Comparison of ENCODE assay signal across 10 mouse cellular contexts in the genomic region with DNA sequence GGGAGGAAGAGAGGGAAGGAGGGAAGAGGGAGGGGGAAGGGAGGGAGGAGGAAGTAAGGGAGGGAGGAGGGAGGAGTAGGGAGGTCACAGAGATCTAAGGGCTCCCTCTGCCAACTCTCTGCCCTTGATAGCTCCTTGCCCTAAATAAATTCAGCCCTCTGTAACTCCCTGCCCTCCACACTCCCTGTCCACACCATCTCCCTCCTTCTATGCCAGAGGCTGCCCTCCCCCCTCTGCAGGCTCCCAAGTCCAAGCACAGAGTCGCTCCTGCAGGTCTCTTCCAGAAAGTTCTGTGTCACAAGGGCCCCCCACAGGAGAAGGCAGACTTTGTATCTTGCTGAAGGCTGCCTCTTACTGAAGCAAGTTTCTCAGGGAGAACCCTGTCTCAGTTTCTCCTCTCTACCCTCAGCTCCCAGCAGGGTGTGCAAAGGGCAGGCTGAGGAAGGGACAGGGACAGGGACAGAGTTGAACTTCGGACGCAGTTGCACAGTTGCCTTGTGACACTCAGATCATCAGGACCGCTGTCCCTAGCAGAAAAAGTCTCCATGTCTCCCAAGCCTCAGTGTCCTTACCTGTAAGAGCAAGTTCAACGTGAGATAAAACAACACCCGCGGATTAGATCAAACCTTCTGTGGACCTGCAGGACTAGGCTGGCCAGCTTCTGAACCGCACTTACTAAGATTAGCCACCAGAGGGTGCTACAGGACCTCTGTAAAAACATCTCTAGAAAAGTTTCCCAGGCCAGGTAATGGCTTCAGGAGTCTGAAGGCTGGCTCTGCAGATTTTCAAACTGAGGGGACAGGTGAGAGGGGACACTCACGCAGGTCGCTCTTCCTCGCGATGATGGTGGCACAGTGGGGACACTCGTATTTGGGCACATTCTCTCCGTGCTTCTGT. TPM values are rescaled to one million over a fixed set of nuclear protein-coding genes. Genes with fewer than 3 reads are reported as not detected.
A peak's percentile ranks its signal among the peaks of the same experiment; 100 is the strongest.
DNase-seq lines count a peak whose midpoint lies in the region; ATAC-seq and TF ChIP-seq lines count a peak whose summit lies in the region.
"Had no signal": no experiment of that assay in that cellular context is flagged by ENCODE, and none has a peak within 500 bp of the region (broad histone marks: within the 10 kb centered on the region; RNA-seq: fewer than 3 reads in every experiment).

No protein-coding gene starts in this region.

- DNase-seq in spleen, adult 2 months (ENCODE audit: low read depth in 1 of 2, low spot score in 2 of 2): peak in 1 of 2 experiments; percentile 38
- no peak for DNase-seq in spleen, adult 12 weeks (ENCODE audit: low spot score)
- DNase-seq in gastrocnemius, postnatal 14 days: peak; percentile 30
- peak; percentile 64 to 71 for DNase-seq in left cerebral cortex, adult 2 months (ENCODE audit: extremely low spot score in 1 of 2, low spot score in 2 of 2)
- DNase-seq in right cerebral cortex, postnatal 36 days (ENCODE audit: low spot score in 2 of 2): peak; percentile 31 to 44

- H3K4me1 ChIP-seq in spleen, adult 2 months (ENCODE audit: control insufficient read depth, insufficient read depth, insufficient read length): no peaks in the 10 kb centered on the region

- ATAC-seq in common myeloid progenitor, adult 5-6 weeks (replicated peaks; ENCODE audit: low read depth, poor library complexity, severe bottlenecking): peak; percentile 77
- peak; percentile 70 for ATAC-seq in inflammation-experienced regulatory T-cells, adult 6 months
- peak; percentile 73 for ATAC-seq in megakaryocyte-erythroid progenitor cell, adult 5-6 weeks (replicated peaks; ENCODE audit: low FRiP score, low TSS enrichment, poor library complexity, severe bottlenecking)

- H3K36me3 ChIP-seq in spleen, adult 2 months (ENCODE audit: control insufficient read depth, insufficient read depth, low read length): no peaks in the 10 kb centered on the region
- H3K36me3 ChIP-seq: G1E had no signal

- WGBS in spleen, adult 2 months: 26% methylated on average over 14 of the region's 14 CpGs

- TF ChIP-seq CTCF in spleen, adult 2 months (IDR thresholded peaks at IDR 0.05; ENCODE audit: extremely low read depth, insufficient read depth, insufficient read length, insufficient replicate concordance): peak; percentile 46; the same call in 1 of the 2 replicates
- TF ChIP-seq CTCF in left cerebral cortex, adult 2 months (IDR thresholded peaks at IDR 0.05): peak; percentile 88

- no peak overlapping the region for H3K27ac ChIP-seq in spleen, adult 2 months (ENCODE audit: insufficient read depth, low read length)
- no peak overlapping the region for H3K27ac ChIP-seq in left cerebral cortex, adult 2 months

- no peak overlapping the region for H3K4me3 ChIP-seq in spleen, adult 2 months (ENCODE audit: extremely low read depth, insufficient read depth, insufficient read length)
- no peak overlapping the region for H3K4me3 ChIP-seq in left cerebral cortex, adult 2 months
- H3K4me3 ChIP-seq: myocyte had no signal

- intact Hi-C loops in gastrocnemius, postnatal 14 days (cut with DNase I; ENCODE audit: low total_unique reads): loop anchor here (2.0 to 5.0 kb wide), 2 partner anchors 76 to 455 kb away; no protein-coding TSS in a partner anchor
- intact Hi-C loops in left cerebral cortex, adult 2 months (cut with DNase I): loop anchor here (1.0 kb wide), 2 partner anchors 77 to 455 kb away; no protein-coding TSS in a partner anchor

- no peak for TF ChIP-seq POLR2A in spleen, adult 2 months (IDR thresholded peaks at IDR 0.05; ENCODE audit: low read depth, low read length)

- no peaks in the 10 kb centered on the region for H3K27me3 ChIP-seq in spleen, adult 2 months (ENCODE audit: control insufficient read depth, insufficient read depth, low read length)

RNA-seq across cellular contexts. Expression of a gene that starts 12.2 kb away (rescaled TPM):
- polyA plus RNA-seq in spleen, adult 2 months (2012; rRNA removed): not detected in 2 replicates
- total RNA-seq in common myeloid progenitor, adult 5-6 weeks (2017): not detected in 2 replicates
- not detected for total RNA-seq in gastrocnemius, postnatal 14 days (2021)
- polyA plus RNA-seq in inflammation-experienced regulatory T-cells, adult 6 months (2017; shearing (Covaris generic)): not detected
- total RNA-seq in left cerebral cortex, adult 2 months (2021): under 1 TPM in 1 of 2 experiments, not detected in 1; 0.14 TPM
- total RNA-seq in megakaryocyte-erythroid progenitor cell, adult 5-6 weeks (2014; fragmentation: Nextera tagmentation): not detected in 2 replicates
- not detected in 2 replicates for total RNA-seq in megakaryocyte-erythroid progenitor cell, adult 5-6 weeks (2017)
- total RNA-seq: G1E had no signal
- polyA plus RNA-seq: G1E, myocyte had no signal

RNA-seq across cellular contexts. Expression of a gene that starts 45.7 kb away (rescaled TPM):
- 0.28 and 0.76 TPM in 2 replicates for polyA plus RNA-seq in spleen, adult 2 months (2012; rRNA removed)
- total RNA-seq in common myeloid progenitor, adult 5-6 weeks (2017): not detected in 2 replicates
- total RNA-seq in gastrocnemius, postnatal 14 days (2021): 1 to 10 TPM in 1 of 2 experiments, under 1 TPM in 1; 0.82 to 3.2 TPM
- polyA plus RNA-seq in inflammation-experienced regulatory T-cells, adult 6 months (2017; shearing (Covaris generic)): not detected
- total RNA-seq in left cerebral cortex, adult 2 months (2021): under 1 TPM in 1 of 2 experiments, not detected in 1; 0.11 TPM
- not detected in 2 replicates for total RNA-seq in megakaryocyte-erythroid progenitor cell, adult 5-6 weeks (2014; fragmentation: Nextera tagmentation)
- total RNA-seq in megakaryocyte-erythroid progenitor cell, adult 5-6 weeks (2017): not detected in 2 replicates
- polyA plus RNA-seq: G1E, myocyte had no signal
